Mouse (Mus musculus) heart, embryonic 15.5 days (tissue): ENCODE results near the gene Mxd4. TPM values are rescaled to one million over a fixed set of nuclear protein-coding genes. Genes with fewer than 3 reads are reported as not detected.

ENCODE experiments used
- ATAC-seq: fragments of 200-750 bp; cut with Nextera tagmentation; replicated peaks from 2 replicates; pipeline ENCODE4 v1.8.0; 2017; ENCODE audit warnings: low read depth, moderate TSS enrichment; ENCODE audit not compliant: insufficient number of reproducible peaks, insufficient read depth, low FRiP score
- H3K27ac ChIP-seq: fragments of 300-500 bp; sonication (generic); 2 replicates; pipeline ENCODE4 v1.5.1; 2015; ENCODE audit warnings: mild to moderate bottlenecking, inconsistent platforms
- H3K27me3 ChIP-seq: fragments of 300-500 bp; sonication (generic); 2 replicates; pipeline ENCODE4 v1.6.1; 2015; ENCODE audit warnings: inconsistent platforms
- H3K36me3 ChIP-seq: fragments of 300-500 bp; sonication (generic); 2 replicates; pipeline ENCODE4 v1.6.1; 2015; ENCODE audit warnings: mild to moderate bottlenecking, inconsistent platforms
- H3K4me1 ChIP-seq: fragments of 300-500 bp; sonication (generic); replicated peaks from 2 replicates; pipeline ENCODE4 v1.6.1; 2015; ENCODE audit warnings: inconsistent platforms
- H3K4me2 ChIP-seq: fragments of 300-500 bp; sonication (generic); 2 replicates; pipeline ENCODE4 v1.6.1; 2015; ENCODE audit warnings: inconsistent platforms, mild to moderate bottlenecking, moderate library complexity
- H3K4me3 ChIP-seq: fragments of 300-500 bp; sonication (generic); 2 replicates; pipeline ENCODE4 v1.5.1; 2015; ENCODE audit warnings: mild to moderate bottlenecking, inconsistent platforms
- H3K9ac ChIP-seq: fragments of 300-500 bp; sonication (generic); 2 replicates; pipeline ENCODE4 v1.6.1; 2015; ENCODE audit warnings: mild to moderate bottlenecking, inconsistent platforms
- H3K9me3 ChIP-seq: fragments of 300-500 bp; sonication (generic); replicated peaks from 2 replicates; pipeline ENCODE4 v1.6.1; 2016; ENCODE audit warnings: inconsistent platforms
- WGBS: fragments of 180-500 bp; shearing (Covaris S2); methylation state at CpG from one replicate; pipeline ENCODE4 v1.1.7; 2015; ENCODE audit warnings: mixed read lengths; 5-methylcytosine and 5-hydroxymethylcytosine counted together
- polyA plus RNA-seq: library from polyadenylated mRNA; unstranded; fragments of >200 nt; fragmentation: Nextera tagmentation; extraction: Ambion mirVana; gene quantifications from 2 replicates; pipeline ENCODE4 v1.2.1, GENCODE M21; 2015

Mxd4 gene
- polyA plus RNA-seq, 1 experiment from 2014 or later: 22.3 TPM

DNA sequence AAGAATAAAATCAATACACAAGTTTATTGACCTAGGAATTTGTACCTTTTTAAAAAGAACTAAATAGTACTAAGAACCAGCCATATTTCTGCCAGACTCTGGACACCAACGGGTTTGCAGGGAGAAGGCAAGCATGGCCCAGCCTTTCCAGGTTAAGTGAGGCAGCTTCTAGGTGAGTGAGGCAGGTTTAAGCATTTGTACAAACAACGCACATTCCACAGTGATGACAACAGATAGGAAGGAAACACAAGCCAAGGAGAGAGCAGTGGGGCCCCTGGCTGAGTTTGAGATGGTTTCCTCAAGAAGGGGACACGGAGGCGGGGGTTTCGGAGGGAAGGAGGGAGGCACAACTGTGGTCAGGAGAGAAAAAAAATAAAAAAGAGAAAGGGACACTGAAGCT is 31.2 kb upstream of the Mxd4 start:
- Histone ChIP-seq H3K4me2 (no peak overlapping the region), H3K4me3 (no peak overlapping the region), H3K4me1 (peaks cover 38% of the 10 kb centered on the region), H3K27me3 (peaks cover 29% of the 10 kb centered on the region), H3K9ac (no peak overlapping the region), H3K36me3 (no peaks in the 10 kb centered on the region), H3K27ac (no peak overlapping the region), H3K9me3 (no peaks in the 10 kb centered on the region)
- 65% methylated on average over 5 of the region's 5 CpGs for WGBS
- no peak for ATAC-seq

- peak overlapping the region; percentile 38 for H3K4me2 ChIP-seq
- H3K9me3 ChIP-seq: no peaks in the 10 kb centered on the region
- no peaks in the 10 kb centered on the region for H3K36me3 ChIP-seq
- ATAC-seq: peak; percentile 90
- H3K9ac ChIP-seq: no peak overlapping the region
- H3K4me1 ChIP-seq: peaks cover 42% of the 10 kb centered on the region
- 20% methylated on average over 9 of the region's 9 CpGs for WGBS
- H3K4me3 ChIP-seq: no peak overlapping the region
- H3K27ac ChIP-seq: peak overlapping the region; percentile 59
- H3K27me3 ChIP-seq: peaks cover 24% of the 10 kb centered on the region
Observed at GRCm38 (mm10) chr5:34217756-34218155, 30.2 kb upstream of the Mxd4 start.

- Histone ChIP-seq H3K27ac (no peak overlapping the region), H3K4me1 (peaks cover 42% of the 10 kb centered on the region), H3K4me2 (no peak overlapping the region), H3K9ac (no peak overlapping the region), H3K9me3 (no peaks in the 10 kb centered on the region), H3K27me3 (peaks cover 14% of the 10 kb centered on the region), H3K4me3 (no peak overlapping the region), H3K36me3 (no peaks in the 10 kb centered on the region)
- no peak for ATAC-seq
- 87% methylated on average over 7 of the region's 7 CpGs for WGBS
Observed at GRCm38 (mm10) chr5:34216025-34216424, 28.5 kb upstream of the Mxd4 start.

GRCm38 (mm10) chr5:34213659-34214058 is 26.1 kb upstream of the Mxd4 start:
- H3K4me2 ChIP-seq: no peak overlapping the region
- 41% methylated on average over 8 of the region's 8 CpGs for WGBS

DNA sequence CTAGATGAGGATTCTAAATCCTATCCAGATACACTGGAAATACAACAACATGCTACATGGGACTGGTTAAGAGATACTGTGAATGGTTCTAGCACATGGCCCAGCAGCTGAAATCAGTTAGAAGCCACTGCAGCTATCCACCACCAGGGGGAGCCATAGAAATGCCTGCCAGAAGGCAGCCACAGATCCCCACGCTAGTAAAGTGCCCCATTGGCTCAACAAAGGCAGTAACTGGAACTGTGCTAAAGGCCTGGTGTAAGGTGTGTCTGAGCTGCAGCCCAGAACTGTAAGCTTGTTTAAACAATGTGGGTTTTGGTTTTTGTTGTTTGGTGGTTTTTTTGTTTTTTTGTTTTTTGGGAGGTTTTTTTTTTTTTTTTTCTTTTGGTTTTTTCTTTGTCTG is 22.8 kb upstream of the Mxd4 start:
- H3K4me1 ChIP-seq: peaks cover 25% of the 10 kb centered on the region
- no peak overlapping the region for H3K4me2 ChIP-seq
- H3K27me3 ChIP-seq: no peaks in the 10 kb centered on the region
- no peak for ATAC-seq
- no peak overlapping the region for H3K27ac ChIP-seq
- H3K36me3 ChIP-seq: no peaks in the 10 kb centered on the region
- 4% methylated on average over 1 of the region's 1 CpGs for WGBS
- H3K9ac ChIP-seq: no peak overlapping the region
- H3K9me3 ChIP-seq: no peaks in the 10 kb centered on the region
- no peak overlapping the region for H3K4me3 ChIP-seq

More at GRCm38 (mm10) chr5:34213659-34214058, 26.1 kb upstream of the Mxd4 start:
- no peak for ATAC-seq
- H3K4me3 ChIP-seq: no peak overlapping the region
- no peaks in the 10 kb centered on the region for H3K36me3 ChIP-seq
- H3K9ac ChIP-seq: no peak overlapping the region
- no peak overlapping the region for H3K27ac ChIP-seq
- H3K27me3 ChIP-seq: peaks cover 8% of the 10 kb centered on the region; the same call in 1 of the 2 replicates
- no peaks in the 10 kb centered on the region for H3K9me3 ChIP-seq
- H3K4me1 ChIP-seq: peaks cover 38% of the 10 kb centered on the region

- no peak overlapping the region for H3K27ac ChIP-seq
- H3K4me3 ChIP-seq: no peak overlapping the region
- no peak overlapping the region for H3K9ac ChIP-seq
- ATAC-seq: 0 out of 2 replicates have a peak, but pooled peaks have one; percentile 15
- H3K4me2 ChIP-seq: no peak overlapping the region
- no peaks in the 10 kb centered on the region for H3K9me3 ChIP-seq
- H3K4me1 ChIP-seq: peaks cover 8% of the 10 kb centered on the region; the same call in 1 of the 2 replicates
- no peaks in the 10 kb centered on the region for H3K27me3 ChIP-seq
- WGBS: 57% methylated on average over 3 of the region's 3 CpGs
- H3K36me3 ChIP-seq: no peaks in the 10 kb centered on the region
Observed at GRCm38 (mm10) chr5:34207503-34207902, 20.0 kb upstream of the Mxd4 start.

DNA sequence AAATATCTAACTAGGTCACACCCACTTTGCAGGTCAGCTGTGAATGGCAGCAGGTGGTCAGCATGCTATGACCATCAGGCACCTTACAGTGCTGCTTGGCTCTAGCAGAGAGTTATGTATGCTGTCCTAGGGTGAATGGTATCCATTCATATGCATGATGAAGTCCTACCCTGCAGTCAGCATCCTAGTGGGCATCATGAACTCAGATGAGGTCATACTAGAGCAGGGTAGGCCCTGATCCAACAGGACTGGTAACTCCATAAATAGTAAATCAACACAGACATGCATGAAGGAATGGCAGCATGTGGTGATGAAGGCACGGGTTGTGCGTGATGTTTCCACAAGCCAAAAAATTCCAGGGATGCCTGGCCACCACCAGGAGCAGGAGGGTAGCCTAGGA is 18.3 kb upstream of the Mxd4 start:
- Histone ChIP-seq H3K4me2 (no peak overlapping the region), H3K4me3 (no peak overlapping the region), H3K4me1 (peaks cover 22% of the 10 kb centered on the region), H3K27me3 (no peaks in the 10 kb centered on the region), H3K9ac (no peak overlapping the region), H3K27ac (no peak overlapping the region), H3K9me3 (no peaks in the 10 kb centered on the region), H3K36me3 (no peaks in the 10 kb centered on the region)
- WGBS: 31% methylated on average over 2 of the region's 2 CpGs
- ATAC-seq: no peak; the same call in 1 of the 2 replicates

DNA sequence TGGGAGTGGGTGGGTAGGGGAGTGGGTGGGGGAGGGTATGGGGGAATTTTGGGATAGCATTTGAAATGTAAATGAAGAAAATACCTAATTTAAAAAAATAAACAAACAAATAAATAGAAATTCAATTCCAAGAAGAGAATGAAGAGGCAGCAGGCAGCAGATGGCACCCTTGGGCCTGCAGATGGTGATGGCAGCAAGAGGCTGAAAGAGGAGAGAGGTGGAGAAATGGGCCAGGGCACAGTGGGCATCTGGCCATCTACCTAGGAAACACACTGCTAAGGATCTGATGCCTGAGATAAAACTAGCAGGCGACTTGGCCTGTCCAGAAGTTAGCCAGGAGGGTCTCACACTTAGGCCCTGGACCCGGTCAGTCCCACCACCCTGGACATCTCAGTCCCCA is 17.4 kb upstream of the Mxd4 start:
- H3K36me3 ChIP-seq: no peaks in the 10 kb centered on the region
- no peak overlapping the region for H3K27ac ChIP-seq
- no peak overlapping the region for H3K9ac ChIP-seq
- no peak overlapping the region for H3K4me3 ChIP-seq
- no peak overlapping the region for H3K4me2 ChIP-seq
- no peaks in the 10 kb centered on the region for H3K27me3 ChIP-seq
- no peaks in the 10 kb centered on the region for H3K9me3 ChIP-seq
- no peak for ATAC-seq
- 70% methylated on average over 2 of the region's 2 CpGs for WGBS
- H3K4me1 ChIP-seq: peaks cover 23% of the 10 kb centered on the region

DNA sequence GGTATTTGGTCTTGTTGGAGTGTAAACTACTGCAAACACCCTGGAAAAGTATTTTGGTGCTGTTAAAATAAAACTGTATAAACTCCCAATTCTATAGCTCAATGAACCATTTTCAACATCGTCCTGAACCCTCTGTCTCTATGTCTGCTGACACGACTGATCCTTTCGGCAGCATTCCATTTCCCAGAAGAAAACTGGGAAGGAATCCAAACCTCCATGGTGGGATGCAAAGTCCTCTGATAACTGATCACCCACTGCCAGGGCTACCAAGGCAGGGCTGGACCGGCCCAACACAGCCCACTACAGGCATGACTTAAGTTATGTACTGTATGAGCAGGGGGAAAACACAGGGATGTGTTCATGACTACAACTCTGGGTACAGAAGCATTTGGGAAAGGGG is 14.5 kb upstream of the Mxd4 start:
- Histone ChIP-seq H3K9ac (no peak overlapping the region), H3K4me1 (peaks cover 23% of the 10 kb centered on the region), H3K27ac (no peak overlapping the region), H3K9me3 (no peaks in the 10 kb centered on the region), H3K36me3 (no peaks in the 10 kb centered on the region), H3K27me3 (no peaks in the 10 kb centered on the region), H3K4me3 (no peak overlapping the region), H3K4me2 (no peak overlapping the region)
- ATAC-seq: no peak
- WGBS: 35% methylated on average over 4 of the region's 4 CpGs

DNA sequence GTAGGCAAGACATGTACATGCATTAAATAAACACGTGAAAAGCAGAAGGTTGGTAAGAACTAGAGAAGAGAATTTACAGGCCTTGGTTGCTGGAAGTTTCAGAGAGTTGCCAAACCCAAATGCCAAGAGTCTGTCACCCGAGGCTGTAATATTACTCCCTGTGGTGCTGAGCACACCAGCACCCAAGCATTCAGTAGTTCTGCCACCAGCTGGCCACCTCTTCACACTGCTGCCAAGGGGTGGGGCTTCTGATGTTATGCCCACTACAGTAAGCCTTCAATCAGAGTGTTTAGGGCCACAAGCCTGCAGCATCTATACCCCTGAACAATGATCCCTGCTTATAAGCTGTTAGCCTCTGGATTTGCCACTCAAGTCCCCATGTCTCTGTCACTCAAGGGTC is 13.9 kb upstream of the Mxd4 start:
- no peaks in the 10 kb centered on the region for H3K36me3 ChIP-seq
- H3K4me1 ChIP-seq: peaks cover 23% of the 10 kb centered on the region
- no peak overlapping the region for H3K27ac ChIP-seq
- ATAC-seq: no peak
- no peaks in the 10 kb centered on the region for H3K9me3 ChIP-seq
- H3K4me3 ChIP-seq: no peak overlapping the region
- H3K4me2 ChIP-seq: no peak overlapping the region
- no peaks in the 10 kb centered on the region for H3K27me3 ChIP-seq
- WGBS: 51% methylated on average over 2 of the region's 2 CpGs
- H3K9ac ChIP-seq: no peak overlapping the region

GRCm38 (mm10) chr5:34198615-34199014 is 11.1 kb upstream of the Mxd4 start:
- no peak for ATAC-seq
- Histone ChIP-seq H3K36me3 (no peaks in the 10 kb centered on the region), H3K4me3 (no peak overlapping the region), H3K4me1 (peaks cover 15% of the 10 kb centered on the region), H3K9me3 (no peaks in the 10 kb centered on the region), H3K27ac (no peak overlapping the region), H3K9ac (no peak overlapping the region), H3K4me2 (no peak overlapping the region), H3K27me3 (no peaks in the 10 kb centered on the region)
- WGBS: 80% methylated on average over 6 of the region's 6 CpGs

- H3K36me3 ChIP-seq: no peaks in the 10 kb centered on the region
- no peak overlapping the region for H3K27ac ChIP-seq
- no peak overlapping the region for H3K4me2 ChIP-seq
- ATAC-seq: no peak
- H3K27me3 ChIP-seq: no peaks in the 10 kb centered on the region
- H3K4me1 ChIP-seq: peaks cover 15% of the 10 kb centered on the region
- no peaks in the 10 kb centered on the region for H3K9me3 ChIP-seq
- no peak overlapping the region for H3K9ac ChIP-seq
- WGBS: 68% methylated on average over 4 of the region's 4 CpGs
- no peak overlapping the region for H3K4me3 ChIP-seq
Observed at GRCm38 (mm10) chr5:34197243-34197642, 9.7 kb upstream of the Mxd4 start.
